Mouse (Mus musculus) testis, adult 2 months (tissue): ENCODE results near the gene Cdc42se2. TPM values are rescaled to one million over a fixed set of nuclear protein-coding genes. Genes with fewer than 3 reads are reported as not detected.

ENCODE experiments used
- H3K27ac ChIP-seq: fragments of 200-500 bp; 2 replicates; pipeline ENCODE4 v1.5.1; 2012; ENCODE audit warnings: low read depth, low read length; ENCODE audit not compliant: control insufficient read depth, insufficient read depth
- H3K27me3 ChIP-seq: fragments of 200-500 bp; 2 replicates; pipeline ENCODE4 v1.6.1; 2012; ENCODE audit warnings: mild to moderate bottlenecking, low read length, moderate library complexity; ENCODE audit not compliant: control insufficient read depth, insufficient read depth
- H3K36me3 ChIP-seq: fragments of 200-500 bp; 2 replicates; pipeline ENCODE4 v1.6.1; 2012; ENCODE audit warnings: mild to moderate bottlenecking, low read length; ENCODE audit not compliant: control insufficient read depth, insufficient read depth
- H3K4me1 ChIP-seq: fragments of 200-500 bp; 2 replicates; pipeline ENCODE4 v1.6.1; 2012; ENCODE audit warnings: low read length; ENCODE audit not compliant: control insufficient read depth, insufficient read depth
- H3K4me3 ChIP-seq: fragments of 200-500 bp; 2 replicates; pipeline ENCODE4 v1.5.1; 2012; ENCODE audit warnings: low read depth, mild to moderate bottlenecking, low read length, moderate library complexity, mixed read lengths; ENCODE audit not compliant: control insufficient read depth
- CTCF ChIP-seq: fragments of 200-500 bp; IDR thresholded peaks from 2 replicates; pipeline ENCODE4 v1.5.1; 2012; ENCODE audit warnings: low read depth, mild to moderate bottlenecking, inconsistent platforms, low read length, moderate library complexity; ENCODE audit not compliant: control insufficient read depth, insufficient read depth, insufficient replicate concordance
- POLR2A ChIP-seq: fragments of 200-500 bp; IDR thresholded peaks from 2 replicates; pipeline ENCODE4 v1.6.1; 2012; ENCODE audit warnings: low read depth, mild to moderate bottlenecking, inconsistent platforms, low read length, moderate library complexity; ENCODE audit not compliant: control insufficient read depth
- polyA plus RNA-seq: library from polyadenylated mRNA; depleted of rRNA; stranded (reverse); fragments of >200 nt; gene quantifications from 2 replicates; pipeline ENCODE4 v1.2.3, GENCODE M21; 2012

The Cdc42se2 gene
- polyA plus RNA-seq, 1 experiment: 27.6 TPM

DNA sequence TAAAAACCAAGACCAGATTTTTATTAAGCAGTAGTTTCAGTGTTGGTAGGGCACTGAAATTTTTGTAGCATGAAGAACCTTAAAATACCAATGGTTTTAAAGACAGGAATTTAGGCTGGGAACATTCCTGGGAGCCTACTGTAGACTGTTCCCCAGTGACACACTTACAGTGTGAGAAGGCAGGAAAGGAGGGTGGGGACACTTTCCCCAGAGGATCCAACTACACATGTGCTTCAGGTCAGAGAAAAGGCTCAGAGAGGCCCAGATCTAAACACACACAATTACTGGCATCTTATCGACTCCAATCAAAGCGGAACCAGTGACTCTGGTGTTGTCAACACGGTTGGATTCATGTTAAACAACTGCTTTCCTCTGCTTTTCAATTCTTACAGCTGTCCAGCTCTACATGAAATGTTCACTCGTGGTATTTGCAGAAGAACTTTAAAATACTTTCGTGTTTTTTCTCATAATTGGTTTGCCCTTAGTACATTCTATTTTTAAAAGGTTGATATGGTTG, 32.3 kb downstream of the Cdc42se2 start:
- H3K36me3 ChIP-seq: 0 out of 2 replicates have a peak, but pooled peaks cover 1% of the 10 kb centered on the region
- H3K4me3 ChIP-seq: no peak overlapping the region
- no peaks in the 10 kb centered on the region for H3K27me3 ChIP-seq
- no peaks in the 10 kb centered on the region for H3K4me1 ChIP-seq
- no peak overlapping the region for H3K27ac ChIP-seq
- TF ChIP-seq POLR2A: no peak
- no peak for TF ChIP-seq CTCF

GRCm38 (mm10) chr11:54754301-54755147, 33.0 kb downstream of the Cdc42se2 start:
- Histone ChIP-seq H3K36me3 (0 out of 2 replicates have a peak, but pooled peaks cover 1% of the 10 kb centered on the region), H3K4me3 (no peak overlapping the region), H3K27ac (no peak overlapping the region), H3K27me3 (no peaks in the 10 kb centered on the region), H3K4me1 (no peaks in the 10 kb centered on the region)
- no peak for TF ChIP-seq CTCF
- TF ChIP-seq POLR2A: no peak

DNA sequence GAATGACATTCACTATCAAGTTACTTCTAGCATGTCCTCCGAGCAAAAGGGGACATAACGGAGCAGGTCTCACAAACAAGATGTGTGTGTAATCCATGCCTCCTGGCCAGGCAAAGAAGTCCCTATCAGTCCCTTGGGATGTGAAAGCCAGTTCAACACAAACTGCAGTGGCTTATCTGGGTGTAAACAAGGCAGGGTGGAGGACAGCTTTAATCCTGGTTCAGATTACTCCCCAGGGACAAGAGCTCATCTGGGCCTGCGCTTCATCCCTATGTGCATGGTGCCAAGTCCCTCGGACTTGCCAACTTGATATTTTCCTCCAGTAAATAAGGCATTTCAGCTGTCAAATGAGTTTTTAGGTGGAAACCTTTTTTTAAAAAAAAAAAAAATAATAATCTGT, 36.0 kb downstream of the Cdc42se2 start:
- 0 out of 2 replicates have a peak, but pooled peaks cover 1% of the 10 kb centered on the region for H3K36me3 ChIP-seq

DNA sequence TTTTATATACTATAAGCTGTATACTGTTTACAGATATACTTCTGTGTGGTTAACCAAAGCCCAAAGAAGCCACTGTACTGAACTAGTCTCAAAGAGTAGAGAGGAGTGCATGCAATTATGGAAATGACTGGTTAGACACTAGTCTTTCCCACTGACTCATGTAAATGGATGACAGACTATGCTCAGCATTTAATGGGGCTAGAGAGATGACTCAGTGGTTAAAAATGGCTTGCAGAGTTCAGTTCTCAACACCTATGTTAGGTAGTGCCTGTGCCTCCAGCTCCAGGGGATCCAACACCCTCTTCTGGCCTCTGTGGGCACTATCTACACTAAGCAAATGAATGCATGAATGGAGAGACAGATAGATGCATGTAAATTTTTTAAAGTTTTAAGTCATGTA, 38.6 kb downstream of the Cdc42se2 start:
- Histone ChIP-seq H3K27ac (no peak overlapping the region), H3K36me3 (0 out of 2 replicates have a peak, but pooled peaks cover 1% of the 10 kb centered on the region), H3K4me1 (no peaks in the 10 kb centered on the region), H3K4me3 (no peak overlapping the region), H3K27me3 (no peaks in the 10 kb centered on the region)
- TF ChIP-seq CTCF (no peak), POLR2A (no peak)

More for the DNA sequence above, 36.0 kb downstream of the Cdc42se2 start:
- Histone ChIP-seq H3K4me1 (no peaks in the 10 kb centered on the region), H3K27ac (no peak overlapping the region), H3K4me3 (no peak overlapping the region), H3K27me3 (no peaks in the 10 kb centered on the region)
- no peak for TF ChIP-seq CTCF
- TF ChIP-seq POLR2A: no peak

DNA sequence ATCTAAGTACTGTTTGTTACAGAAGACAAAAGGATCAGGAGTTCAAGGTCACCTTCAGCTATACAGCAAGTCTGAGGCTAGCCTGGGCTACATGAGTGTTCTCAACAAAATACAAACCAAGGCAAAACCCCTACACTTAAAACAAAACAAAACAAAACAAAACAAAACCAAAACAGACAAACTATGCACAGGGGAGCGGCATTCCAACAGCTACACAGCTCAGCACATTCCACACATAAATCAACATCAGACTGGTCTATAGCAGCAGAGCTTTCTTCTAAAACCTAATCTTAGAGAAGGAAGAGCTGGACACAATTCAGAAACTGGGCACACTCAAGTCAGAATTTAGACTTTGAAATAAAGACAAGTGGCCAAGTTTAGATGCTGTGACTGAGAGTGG, 43.2 kb downstream of the Cdc42se2 start:
- TF ChIP-seq CTCF (no peak), POLR2A (no peak)
- no peaks in the 10 kb centered on the region for H3K36me3 ChIP-seq

GRCm38 (mm10) chr11:54741330-54741729, 46.1 kb downstream of the Cdc42se2 start:
- no peaks in the 10 kb centered on the region for H3K27me3 ChIP-seq
- no peak overlapping the region for H3K27ac ChIP-seq
- no peaks in the 10 kb centered on the region for H3K36me3 ChIP-seq
- no peaks in the 10 kb centered on the region for H3K4me1 ChIP-seq
- no peak overlapping the region for H3K4me3 ChIP-seq
- TF ChIP-seq CTCF (no peak), POLR2A (no peak)

More for the DNA sequence above, 43.2 kb downstream of the Cdc42se2 start:
- Histone ChIP-seq H3K4me3 (no peak overlapping the region), H3K4me1 (no peaks in the 10 kb centered on the region), H3K27me3 (no peaks in the 10 kb centered on the region), H3K27ac (no peak overlapping the region)

GRCm38 (mm10) chr11:54739012-54739750, 48.3 kb downstream of the Cdc42se2 start:
- no peaks in the 10 kb centered on the region for H3K36me3 ChIP-seq
- H3K27me3 ChIP-seq: no peaks in the 10 kb centered on the region
- no peak overlapping the region for H3K27ac ChIP-seq
- H3K4me1 ChIP-seq: no peaks in the 10 kb centered on the region
- no peak overlapping the region for H3K4me3 ChIP-seq
- TF ChIP-seq POLR2A (no peak), CTCF (no peak)
